Mouse (Mus musculus): ENCODE results near the gene Gm7138. TPM values are rescaled to one million over a fixed set of nuclear protein-coding genes. Genes with fewer than 3 reads are reported as not detected.
"Not testable (repeated sequence)": the region's sequence is repeated elsewhere in the genome, so short reads cannot be mapped to it uniquely, and the experiment has no call there.

Gm7138 gene
- polyA plus RNA-seq, 1 experiment: not detected

DNA sequence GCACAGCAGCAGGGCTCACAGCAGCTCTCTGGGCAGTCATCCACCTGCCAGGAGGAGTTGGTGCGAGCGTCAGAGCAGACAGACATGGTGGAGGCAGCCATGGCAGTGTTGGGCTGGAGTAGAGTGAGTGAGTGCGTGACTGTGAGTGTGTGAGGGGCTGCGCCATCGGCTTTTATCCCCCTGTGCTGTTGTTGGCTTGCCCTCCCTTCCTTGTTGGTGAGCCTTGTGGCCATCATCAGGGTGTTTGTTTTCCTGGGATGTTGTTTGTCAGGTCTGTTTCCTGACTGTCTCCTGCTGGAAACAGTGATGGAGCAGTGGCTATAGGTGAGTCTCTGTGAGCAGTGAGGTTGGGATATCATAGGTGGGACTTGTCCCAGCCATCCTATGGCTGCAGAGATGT lies 35.0 kb upstream of the Gm7138 start, which contains the start of gene Gm9507:
Gene Gm9507, minus strand, starts transcription at position 101 of the 400 bp plus-strand sequence.
- Histone ChIP-seq H3K79me2 (ENCODE audit: control insufficient read depth, insufficient read depth) (no peaks in the 10 kb centered on the region), H3ac (ENCODE audit: control insufficient read depth, insufficient read length) (no peak within 1 kb of the TSS)

DNA sequence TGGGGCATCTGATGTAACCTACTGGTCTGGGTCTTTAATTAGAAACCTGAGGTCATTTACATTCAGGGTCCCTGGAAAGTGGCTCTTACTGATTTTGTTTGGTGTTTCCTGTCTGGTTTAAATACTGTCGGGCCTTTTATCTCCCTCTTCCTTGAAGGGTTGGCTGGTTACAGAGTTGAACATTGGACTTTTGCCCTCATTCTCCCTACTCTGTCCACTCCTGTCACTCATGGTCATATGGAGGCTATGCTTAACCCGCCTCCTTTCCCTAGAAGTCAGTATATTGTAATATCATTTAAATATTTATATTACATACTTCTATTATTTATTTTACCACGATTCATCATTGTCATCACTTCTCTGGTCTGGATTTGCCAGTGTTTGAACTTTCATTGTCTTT lies 27.4 kb upstream of the Gm7138 start:
- Histone ChIP-seq H3K36me3 (ENCODE audit: control insufficient read depth, insufficient read depth) (no peaks in the 10 kb centered on the region), H3K4me2 (ENCODE audit: low read depth) (no peak overlapping the region), H3ac (ENCODE audit: control insufficient read depth, insufficient read length) (no peak overlapping the region), H3K4me3 (no peak overlapping the region), H3K27me3 (ENCODE audit: control insufficient read depth, insufficient read depth, insufficient read length) (no peaks in the 10 kb centered on the region), H3K79me2 (ENCODE audit: control insufficient read depth, insufficient read depth) (no peaks in the 10 kb centered on the region)
- TF ChIP-seq POLR2A (IDR thresholded peaks at IDR 0.05; ENCODE audit: insufficient read length, low read depth) (no peak), MAX (IDR thresholded peaks at IDR 0.05; ENCODE audit: low read depth) (no peak), USF1 (IDR thresholded peaks at IDR 0.05; ENCODE audit: low read depth) (no peak), REST (IDR thresholded peaks at IDR 0.05; ENCODE audit: insufficient read depth, insufficient read length) (no peak), TCF3 (IDR thresholded peaks at IDR 0.05; ENCODE audit: insufficient read length, low read depth) (no peak), TCF12 (IDR thresholded peaks at IDR 0.05; ENCODE audit: insufficient read depth, poor library complexity, severe bottlenecking) (no peak), POLR2AphosphoS2 (IDR thresholded peaks at IDR 0.05; ENCODE audit: insufficient read length, low read depth) (no peak), E2F4 (IDR thresholded peaks at IDR 0.05; ENCODE audit: insufficient read depth) (no peak), MYOG (IDR thresholded peaks at IDR 0.05; ENCODE audit: control insufficient read depth in 1 of 3, insufficient read depth in 1 of 3, insufficient read length in 2 of 3, low read depth in 2 of 3) (no peak), MYOD1 (IDR thresholded peaks at IDR 0.05; ENCODE audit: control insufficient read depth in 1 of 3, insufficient read length in 2 of 3, low read depth in 2 of 3) (no peak), SRF (IDR thresholded peaks at IDR 0.05; ENCODE audit: control insufficient read depth, insufficient read length, low read depth) (no peak), CEBPB (IDR thresholded peaks at IDR 0.05; ENCODE audit: insufficient read depth, poor library complexity, severe bottlenecking) (no peak)

More for the DNA sequence above, 35.0 kb upstream of the Gm7138 start, which contains the start of gene Gm9507:
- H3K4me2 ChIP-seq (ENCODE audit: low read depth): no peak within 1 kb of the TSS
- H3K4me3 ChIP-seq: no peak within 1 kb of the TSS
- no peaks in the 10 kb centered on the region for H3K36me3 ChIP-seq (ENCODE audit: control insufficient read depth, insufficient read depth)
- H3K27me3 ChIP-seq (ENCODE audit: control insufficient read depth, insufficient read depth, insufficient read length): no peaks in the 10 kb centered on the region
- TF ChIP-seq TCF3 (IDR thresholded peaks at IDR 0.05; ENCODE audit: insufficient read length, low read depth): no peak
- no peak for TF ChIP-seq POLR2A (IDR thresholded peaks at IDR 0.05; ENCODE audit: insufficient read length, low read depth)
- no peak for TF ChIP-seq E2F4 (IDR thresholded peaks at IDR 0.05; ENCODE audit: insufficient read depth)
- TF ChIP-seq POLR2AphosphoS2 (IDR thresholded peaks at IDR 0.05; ENCODE audit: insufficient read length, low read depth): no peak
- no peak for TF ChIP-seq TCF12 (IDR thresholded peaks at IDR 0.05; ENCODE audit: insufficient read depth, poor library complexity, severe bottlenecking)
- TF ChIP-seq CEBPB (IDR thresholded peaks at IDR 0.05; ENCODE audit: insufficient read depth, poor library complexity, severe bottlenecking): no peak
- TF ChIP-seq SRF (IDR thresholded peaks at IDR 0.05; ENCODE audit: control insufficient read depth, insufficient read length, low read depth): no peak
- TF ChIP-seq USF1 (IDR thresholded peaks at IDR 0.05; ENCODE audit: low read depth): no peak
- no peak for TF ChIP-seq REST (IDR thresholded peaks at IDR 0.05; ENCODE audit: insufficient read depth, insufficient read length)
- TF ChIP-seq MYOD1 (IDR thresholded peaks at IDR 0.05; ENCODE audit: control insufficient read depth in 1 of 3, insufficient read length in 2 of 3, low read depth in 2 of 3): no peak
- no peak for TF ChIP-seq MYOG (IDR thresholded peaks at IDR 0.05; ENCODE audit: control insufficient read depth in 1 of 3, insufficient read depth in 1 of 3, insufficient read length in 2 of 3, low read depth in 2 of 3)
- TF ChIP-seq MAX (IDR thresholded peaks at IDR 0.05; ENCODE audit: low read depth): no peak

DNA sequence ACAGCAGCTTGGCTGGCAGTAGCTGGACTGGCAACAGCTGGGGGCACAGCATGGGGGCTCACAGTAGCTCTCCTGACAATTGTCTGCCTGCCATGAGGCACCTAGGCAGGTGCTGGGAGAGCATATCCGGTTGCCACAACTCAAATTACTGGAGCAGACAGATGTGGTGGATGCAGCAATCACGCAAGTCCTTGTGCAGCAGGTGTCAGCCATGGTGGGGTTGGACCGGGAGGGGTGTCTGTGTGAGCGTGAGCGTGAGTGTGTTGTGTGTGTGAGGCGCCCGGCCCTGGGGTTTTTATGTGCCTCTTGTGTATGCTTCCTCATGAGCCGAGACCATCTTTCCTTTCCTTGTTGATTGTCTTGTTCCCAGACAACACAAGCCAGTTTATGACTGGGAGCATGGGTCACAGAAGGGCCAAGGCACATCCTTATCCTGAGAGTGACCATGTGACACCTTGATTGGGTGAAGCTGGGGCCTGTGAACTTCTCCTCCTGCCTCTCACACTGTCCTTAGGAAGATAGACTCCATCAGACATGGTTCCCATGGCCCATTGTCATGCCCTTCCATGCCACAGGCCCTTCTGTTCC lies 22.3 kb upstream of the Gm7138 start, which contains the start of gene Gm19668:
Gene Gm19668, minus strand, starts transcription at position 213 of the 588 bp plus-strand sequence.
- H3K36me3 ChIP-seq (ENCODE audit: control insufficient read depth, insufficient read depth): no peaks in the 10 kb centered on the region
- H3ac ChIP-seq (ENCODE audit: control insufficient read depth, insufficient read length): no peak within 1 kb of the TSS
- no peak within 1 kb of the TSS for H3K4me3 ChIP-seq
- H3K27me3 ChIP-seq (ENCODE audit: control insufficient read depth, insufficient read depth, insufficient read length): peaks cover 14% of the 10 kb centered on the region
- no peak for TF ChIP-seq POLR2AphosphoS2 (IDR thresholded peaks at IDR 0.05; ENCODE audit: insufficient read length, low read depth)
- TF ChIP-seq POLR2A (IDR thresholded peaks at IDR 0.05; ENCODE audit: insufficient read length, low read depth): no peak
- no peak for TF ChIP-seq E2F4 (IDR thresholded peaks at IDR 0.05; ENCODE audit: insufficient read depth)
- no peak for TF ChIP-seq USF1 (IDR thresholded peaks at IDR 0.05; ENCODE audit: low read depth)
- TF ChIP-seq CEBPB (IDR thresholded peaks at IDR 0.05; ENCODE audit: insufficient read depth, poor library complexity, severe bottlenecking): no peak
- TF ChIP-seq REST (IDR thresholded peaks at IDR 0.05; ENCODE audit: insufficient read depth, insufficient read length): no peak
- TF ChIP-seq MYOD1 (IDR thresholded peaks at IDR 0.05; ENCODE audit: control insufficient read depth in 1 of 3, insufficient read length in 2 of 3, low read depth in 2 of 3): peak in 1 of 3 experiments; percentile 38
- TF ChIP-seq TCF3 (IDR thresholded peaks at IDR 0.05; ENCODE audit: insufficient read length, low read depth): no peak
- H3K4me2 ChIP-seq (ENCODE audit: low read depth): no peak within 1 kb of the TSS
- H3K79me2 ChIP-seq (ENCODE audit: control insufficient read depth, insufficient read depth): no peaks in the 10 kb centered on the region

DNA sequence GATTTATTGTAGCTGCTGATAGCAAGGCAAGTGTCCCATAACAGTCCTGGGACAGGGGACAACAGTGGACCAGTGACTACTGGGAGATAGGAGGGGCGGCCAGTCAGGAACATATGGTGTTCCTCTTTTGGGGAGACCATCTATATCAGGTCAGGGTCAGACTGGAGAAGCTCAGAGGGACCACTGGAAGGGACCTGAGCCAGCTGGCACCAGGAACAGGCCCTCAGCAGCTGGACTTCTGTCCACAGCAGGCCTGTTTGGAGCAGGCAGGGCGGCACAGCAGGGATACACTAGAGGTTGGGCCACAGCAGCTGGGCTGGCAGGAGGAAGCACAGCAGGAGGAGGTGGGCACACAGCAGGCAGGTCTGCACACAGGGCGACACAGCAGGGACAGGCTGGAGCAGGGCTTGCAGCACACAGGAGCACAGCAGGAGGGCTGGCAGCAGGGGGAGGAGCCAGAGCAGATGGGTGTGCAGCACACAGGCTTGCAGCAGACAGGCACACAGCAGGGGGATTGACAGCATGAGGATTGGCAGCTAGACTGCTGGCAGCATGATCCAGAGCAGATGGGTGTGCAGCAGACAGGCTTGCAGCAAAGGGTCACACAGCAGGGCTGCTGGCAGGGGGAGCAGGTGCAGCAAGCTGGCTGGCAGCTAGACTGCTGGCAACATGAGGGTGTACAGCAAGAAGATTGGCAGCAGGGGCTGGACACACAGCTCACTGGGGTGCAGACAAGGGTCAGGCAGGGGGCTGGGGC lies 21.6 kb upstream of the Gm7138 start:
- not testable (repeated sequence) for H3K4me3 ChIP-seq; H3K79me2 ChIP-seq (ENCODE audit: control insufficient read depth, insufficient read depth); H3ac ChIP-seq (ENCODE audit: control insufficient read depth, insufficient read length); H3K4me2 ChIP-seq (ENCODE audit: low read depth); H3K36me3 ChIP-seq (ENCODE audit: control insufficient read depth, insufficient read depth)
- peaks cover 14% of the 10 kb centered on the region for H3K27me3 ChIP-seq (ENCODE audit: control insufficient read depth, insufficient read depth, insufficient read length)

DNA sequence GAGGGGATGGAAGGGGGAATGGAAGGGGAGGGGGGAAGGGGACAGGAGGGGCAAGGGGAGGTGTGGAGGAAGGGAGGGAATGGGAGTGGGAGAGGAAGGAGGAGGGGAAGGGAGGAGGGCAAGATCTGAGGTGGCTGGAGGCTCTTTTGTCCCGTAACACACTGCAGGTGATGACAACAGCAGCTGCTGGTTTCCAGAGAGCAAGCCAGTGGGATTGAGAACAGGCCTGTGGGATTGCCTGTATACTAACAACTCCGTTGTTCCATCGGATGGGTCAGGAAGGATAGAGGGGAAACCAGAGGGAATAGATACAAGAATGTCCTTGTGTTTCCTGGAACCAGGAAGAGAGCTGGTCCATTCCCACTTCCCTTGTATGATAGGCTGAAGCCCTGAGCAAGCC lies 20.9 kb upstream of the Gm7138 start:
- no peak overlapping the region for H3ac ChIP-seq (ENCODE audit: control insufficient read depth, insufficient read length)
- H3K79me2 ChIP-seq (ENCODE audit: control insufficient read depth, insufficient read depth): no peaks in the 10 kb centered on the region
- no peak overlapping the region for H3K4me3 ChIP-seq
- TF ChIP-seq POLR2A (IDR thresholded peaks at IDR 0.05; ENCODE audit: insufficient read length, low read depth) (no peak), POLR2AphosphoS2 (IDR thresholded peaks at IDR 0.05; ENCODE audit: insufficient read length, low read depth) (no peak)
- H3K27me3 ChIP-seq (ENCODE audit: control insufficient read depth, insufficient read depth, insufficient read length): peaks cover 14% of the 10 kb centered on the region
- H3K36me3 ChIP-seq (ENCODE audit: control insufficient read depth, insufficient read depth): no peaks in the 10 kb centered on the region
- H3K4me2 ChIP-seq (ENCODE audit: low read depth): no peak overlapping the region
